Mouse (Mus musculus): ENCODE results near the gene Fam25c. TPM values are rescaled to one million over a fixed set of nuclear protein-coding genes. Genes with fewer than 3 reads are reported as not detected.

Gene Fam25c
- polyA plus RNA-seq, 1 experiment from 2014 or later: not detected

GRCm38 (mm10) chr14:34312339-34313048 lies 42.7 kb downstream of the Fam25c start:
- peaks cover 21% of the 10 kb centered on the region; the same call in 1 of the 2 replicates for H3K4me1 ChIP-seq (replicated peaks; ENCODE audit: control insufficient read depth, insufficient read depth, low read length)
- H3K9ac ChIP-seq (ENCODE audit: low read length): peak overlapping the region; percentile 94
- no peak overlapping the region for H3K27ac ChIP-seq (ENCODE audit: low read depth)
- DNase-seq (ENCODE audit: low spot score): no peak
- peak overlapping the region; percentile 60 for H3K4me2 ChIP-seq (ENCODE audit: low read length)
- no peaks in the 10 kb centered on the region for H3K9me3 ChIP-seq (ENCODE audit: control insufficient read depth, low read length)
- H3K27me3 ChIP-seq (replicated peaks; ENCODE audit: control insufficient read depth, insufficient read depth, low read length): no peaks in the 10 kb centered on the region
- H3K36me3 ChIP-seq (ENCODE audit: control insufficient read depth, insufficient read depth, low read length): no peaks in the 10 kb centered on the region
- ATAC-seq (replicated peaks; ENCODE audit: low FRiP score, low TSS enrichment, low read depth): no peak
- 18% methylated on average over 5 of the region's 6 CpGs for WGBS
- peak overlapping the region; percentile 79 for H3K4me3 ChIP-seq (ENCODE audit: low read depth, low read length)

- WGBS: 3% methylated on average over 4 of the region's 4 CpGs
- H3K27ac ChIP-seq (ENCODE audit: low read depth): peak overlapping the region; percentile 97; the same call in 1 of the 2 replicates
- H3K9me3 ChIP-seq (ENCODE audit: control insufficient read depth, low read length): no peaks in the 10 kb centered on the region
- peak overlapping the region; percentile 79 for H3K4me3 ChIP-seq (ENCODE audit: low read depth, low read length)
- H3K4me2 ChIP-seq (ENCODE audit: low read length): peak overlapping the region; percentile 60
- peak overlapping the region; percentile 94 for H3K9ac ChIP-seq (ENCODE audit: low read length)
- peaks cover 21% of the 10 kb centered on the region; the same call in 1 of the 2 replicates for H3K4me1 ChIP-seq (replicated peaks; ENCODE audit: control insufficient read depth, insufficient read depth, low read length)
- H3K27me3 ChIP-seq (replicated peaks; ENCODE audit: control insufficient read depth, insufficient read depth, low read length): no peaks in the 10 kb centered on the region
- DNase-seq (ENCODE audit: low spot score) (no peak), ATAC-seq (replicated peaks; ENCODE audit: low FRiP score, low TSS enrichment, low read depth) (no peak)
- H3K36me3 ChIP-seq (ENCODE audit: control insufficient read depth, insufficient read depth, low read length): no peaks in the 10 kb centered on the region
These were observed 43.5 kb downstream of the Fam25c start for GRCm38 (mm10) chr14:34311691-34312090.

GRCm38 (mm10) chr14:34311021-34311631 lies 44.1 kb downstream of the Fam25c start:
- peak; percentile 18 for ATAC-seq (replicated peaks; ENCODE audit: low FRiP score, low TSS enrichment, low read depth)
- Histone ChIP-seq H3K9ac (ENCODE audit: low read length) (peak overlapping the region; percentile 94), H3K27ac (ENCODE audit: low read depth) (peak overlapping the region; percentile 97), H3K9me3 (ENCODE audit: control insufficient read depth, low read length) (no peaks in the 10 kb centered on the region), H3K4me1 (replicated peaks; ENCODE audit: control insufficient read depth, insufficient read depth, low read length) (peaks cover 21% of the 10 kb centered on the region; the same call in 1 of the 2 replicates), H3K4me3 (ENCODE audit: low read depth, low read length) (peak overlapping the region; percentile 79), H3K4me2 (ENCODE audit: low read length) (peak overlapping the region; percentile 60), H3K27me3 (replicated peaks; ENCODE audit: control insufficient read depth, insufficient read depth, low read length) (no peaks in the 10 kb centered on the region), H3K36me3 (ENCODE audit: control insufficient read depth, insufficient read depth, low read length) (no peaks in the 10 kb centered on the region)
- WGBS: under 1% methylated on average over 47 of the region's 47 CpGs
- no peak for DNase-seq (ENCODE audit: low spot score)

GRCm38 (mm10) chr14:34310234-34310965 lies 44.8 kb downstream of the Fam25c start, which contains the start of the genes Shld2 and Glud1:
Gene Shld2 (minus strand): TSS chr14:34310493.
Gene Glud1 (plus strand): TSS chr14:34310727.
- H3K27me3 ChIP-seq (replicated peaks; ENCODE audit: control insufficient read depth, insufficient read depth, low read length): no peaks in the 10 kb centered on the region
- under 1% methylated on average over 48 of the region's 100 CpGs for WGBS

GRCm38 (mm10) chr14:34309907-34310233 lies 45.4 kb downstream of the Fam25c start:
- Histone ChIP-seq H3K36me3 (ENCODE audit: control insufficient read depth, insufficient read depth, low read length) (no peaks in the 10 kb centered on the region), H3K9ac (ENCODE audit: low read length) (peak overlapping the region; percentile 78), H3K27me3 (replicated peaks; ENCODE audit: control insufficient read depth, insufficient read depth, low read length) (no peaks in the 10 kb centered on the region), H3K4me3 (ENCODE audit: low read depth, low read length) (peak overlapping the region; percentile 79), H3K4me2 (ENCODE audit: low read length) (peak overlapping the region; percentile 60), H3K4me1 (replicated peaks; ENCODE audit: control insufficient read depth, insufficient read depth, low read length) (peaks cover 21% of the 10 kb centered on the region; the same call in 1 of the 2 replicates), H3K9me3 (ENCODE audit: control insufficient read depth, low read length) (no peaks in the 10 kb centered on the region), H3K27ac (ENCODE audit: low read depth) (peak overlapping the region; percentile 95)
- ATAC-seq (replicated peaks; ENCODE audit: low FRiP score, low TSS enrichment, low read depth) (no peak), DNase-seq (ENCODE audit: low spot score) (no peak)
- 10% methylated on average over 5 of the region's 5 CpGs for WGBS

More at GRCm38 (mm10) chr14:34310234-34310965, 44.8 kb downstream of the Fam25c start, which contains the start of the genes Shld2 and Glud1:
- peak within 1 kb of the TSS; percentile 79 for H3K4me3 ChIP-seq (ENCODE audit: low read depth, low read length)
- DNase-seq (ENCODE audit: low spot score) (peak; percentile 94), ATAC-seq (replicated peaks; ENCODE audit: low FRiP score, low TSS enrichment, low read depth) (peak; percentile 97)
- peak within 1 kb of the TSS; percentile 97 for H3K27ac ChIP-seq (ENCODE audit: low read depth)
- H3K4me1 ChIP-seq (replicated peaks; ENCODE audit: control insufficient read depth, insufficient read depth, low read length): peaks cover 21% of the 10 kb centered on the region; the same call in 1 of the 2 replicates
- peak within 1 kb of the TSS; percentile 60 for H3K4me2 ChIP-seq (ENCODE audit: low read length)
- H3K9ac ChIP-seq (ENCODE audit: low read length): peak within 1 kb of the TSS; percentile 94
- no peaks in the 10 kb centered on the region for H3K36me3 ChIP-seq (ENCODE audit: control insufficient read depth, insufficient read depth, low read length)
- no peaks in the 10 kb centered on the region for H3K9me3 ChIP-seq (ENCODE audit: control insufficient read depth, low read length)

GRCm38 (mm10) chr14:34309266-34309665 lies 46.0 kb downstream of the Fam25c start:
- 81% methylated on average over 4 of the region's 4 CpGs for WGBS
- no peaks in the 10 kb centered on the region for H3K36me3 ChIP-seq (ENCODE audit: control insufficient read depth, insufficient read depth, low read length)

GRCm38 (mm10) chr14:34303265-34303680 lies 52.0 kb downstream of the Fam25c start:
- H3K4me1 ChIP-seq (replicated peaks; ENCODE audit: control insufficient read depth, insufficient read depth, low read length): peaks cover 11% of the 10 kb centered on the region; the same call in 1 of the 2 replicates
- H3K9ac ChIP-seq (ENCODE audit: low read length): no peak overlapping the region
- no peak for DNase-seq (ENCODE audit: low spot score)
- WGBS: 25% methylated on average over 5 of the region's 5 CpGs
- H3K27ac ChIP-seq (ENCODE audit: low read depth): peak overlapping the region; percentile 36; the same call in 1 of the 2 replicates
- no peaks in the 10 kb centered on the region for H3K27me3 ChIP-seq (replicated peaks; ENCODE audit: control insufficient read depth, insufficient read depth, low read length)
- H3K36me3 ChIP-seq (ENCODE audit: control insufficient read depth, insufficient read depth, low read length): no peaks in the 10 kb centered on the region
- H3K9me3 ChIP-seq (ENCODE audit: control insufficient read depth, low read length): no peaks in the 10 kb centered on the region
- no peak overlapping the region for H3K4me2 ChIP-seq (ENCODE audit: low read length)
- no peak overlapping the region for H3K4me3 ChIP-seq (ENCODE audit: low read depth, low read length)
- ATAC-seq (replicated peaks; ENCODE audit: low FRiP score, low TSS enrichment, low read depth): no peak; the same call in 1 of the 2 replicates

More at GRCm38 (mm10) chr14:34309266-34309665, 46.0 kb downstream of the Fam25c start:
- no peaks in the 10 kb centered on the region for H3K9me3 ChIP-seq (ENCODE audit: control insufficient read depth, low read length)
- peaks cover 21% of the 10 kb centered on the region; the same call in 1 of the 2 replicates for H3K4me1 ChIP-seq (replicated peaks; ENCODE audit: control insufficient read depth, insufficient read depth, low read length)
- H3K4me2 ChIP-seq (ENCODE audit: low read length): peak overlapping the region; percentile 60
- ATAC-seq (replicated peaks; ENCODE audit: low FRiP score, low TSS enrichment, low read depth) (no peak), DNase-seq (ENCODE audit: low spot score) (no peak)
- no peak overlapping the region for H3K27ac ChIP-seq (ENCODE audit: low read depth)
- H3K27me3 ChIP-seq (replicated peaks; ENCODE audit: control insufficient read depth, insufficient read depth, low read length): no peaks in the 10 kb centered on the region
- no peak overlapping the region for H3K9ac ChIP-seq (ENCODE audit: low read length)
- no peak overlapping the region for H3K4me3 ChIP-seq (ENCODE audit: low read depth, low read length)

GRCm38 (mm10) chr14:34302681-34303242 lies 52.5 kb downstream of the Fam25c start:
- 63% methylated on average over 5 of the region's 5 CpGs for WGBS
- Histone ChIP-seq H3K27me3 (replicated peaks; ENCODE audit: control insufficient read depth, insufficient read depth, low read length) (no peaks in the 10 kb centered on the region), H3K4me2 (ENCODE audit: low read length) (no peak overlapping the region), H3K27ac (ENCODE audit: low read depth) (no peak overlapping the region), H3K4me1 (replicated peaks; ENCODE audit: control insufficient read depth, insufficient read depth, low read length) (peaks cover 11% of the 10 kb centered on the region; the same call in 1 of the 2 replicates), H3K4me3 (ENCODE audit: low read depth, low read length) (no peak overlapping the region), H3K9me3 (ENCODE audit: control insufficient read depth, low read length) (no peaks in the 10 kb centered on the region), H3K9ac (ENCODE audit: low read length) (no peak overlapping the region), H3K36me3 (ENCODE audit: control insufficient read depth, insufficient read depth, low read length) (no peaks in the 10 kb centered on the region)
- DNase-seq (ENCODE audit: low spot score): no peak
- no peak; the same call in 1 of the 2 replicates for ATAC-seq (replicated peaks; ENCODE audit: low FRiP score, low TSS enrichment, low read depth)
